Mouse (Mus musculus) brain, embryonic 14.5 days (tissue): ENCODE results near the gene Ufc1. TPM values are rescaled to one million over a fixed set of nuclear protein-coding genes. Genes with fewer than 3 reads are reported as not detected.
"Not testable (repeated sequence)": the region's sequence is repeated elsewhere in the genome, so short reads cannot be mapped to it uniquely, and the experiment has no call there.

Experiments used
- DNase-seq: peaks from one replicate; pipeline ENCODE4 v3.0.0-alpha.2; 2011; ENCODE audit warnings: low read depth
- CTCF ChIP-seq: fragments of 200-500 bp; IDR thresholded peaks from 2 replicates; pipeline ENCODE4 v1.5.1; 2012; ENCODE audit warnings: inconsistent platforms, mild to moderate bottlenecking, moderate library complexity, borderline replicate concordance; ENCODE audit not compliant: insufficient read depth, insufficient read length; ENCODE audit errors: extremely low read depth
- POLR2A ChIP-seq: fragments of 200-500 bp; IDR thresholded peaks from 2 replicates; pipeline ENCODE4 v1.6.1; 2012; ENCODE audit warnings: mild to moderate bottlenecking, inconsistent platforms, borderline replicate concordance; ENCODE audit not compliant: poor library complexity, insufficient read depth, insufficient read length, severe bottlenecking; ENCODE audit errors: extremely low read depth
- polyA plus RNA-seq: library from polyadenylated mRNA; depleted of rRNA; stranded (reverse); fragments of >200 nt; gene quantifications from 2 replicates; pipeline ENCODE4 v1.2.3, GENCODE M21; 2012; rRNA removed

The Ufc1 gene
- polyA plus RNA-seq, 1 experiment: 63.1 TPM

DNA sequence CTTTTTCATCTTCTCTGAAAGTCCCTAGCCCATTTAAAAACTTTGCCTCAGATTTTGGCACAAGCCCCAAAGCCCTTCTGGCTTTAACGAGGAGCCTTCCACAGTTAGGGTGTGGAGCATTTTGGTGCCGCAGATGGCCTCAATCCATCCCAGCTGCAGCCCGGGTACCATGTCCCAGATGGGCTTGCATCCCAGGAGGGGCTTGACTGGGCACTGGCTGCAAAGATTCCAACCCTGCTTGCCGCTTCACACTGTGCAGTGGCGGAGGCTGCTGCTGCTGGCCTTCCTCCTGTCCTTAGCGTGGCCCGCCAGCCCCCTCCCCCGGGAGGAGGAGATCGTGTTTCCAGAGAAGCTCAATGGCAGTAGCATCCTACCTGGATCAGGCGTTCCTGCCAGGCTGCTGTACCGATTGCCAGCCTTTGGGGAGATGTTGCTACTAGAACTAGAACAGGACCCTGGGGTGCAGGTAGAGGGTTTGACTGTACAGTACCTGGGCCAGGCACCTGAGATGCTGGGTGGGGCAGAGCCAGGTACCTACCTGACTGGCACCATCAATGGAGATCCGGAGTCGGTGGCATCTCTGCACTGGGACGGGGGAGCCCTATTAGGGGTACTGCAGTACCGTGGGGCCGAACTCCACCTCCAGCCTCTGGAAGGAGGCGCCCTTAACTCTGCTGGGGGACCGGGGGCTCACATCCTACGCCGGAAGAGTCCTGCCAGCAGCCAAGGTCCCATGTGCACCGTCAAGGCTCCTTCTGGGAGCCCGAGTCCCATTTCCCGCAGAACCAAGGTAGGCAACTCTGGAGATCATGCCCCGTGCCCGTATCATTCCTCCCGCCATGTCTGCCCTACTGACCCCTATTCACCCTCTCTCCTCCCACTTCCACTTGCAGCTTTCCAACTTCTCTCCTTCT, 43.9 kb downstream of the Ufc1 start, which contains the start of gene Ndufs2:
Ndufs2 (minus strand) TSS at position 709 of the 914 bp plus-strand sequence.
- TF ChIP-seq POLR2A (no peak), CTCF (no peak)
- DNase-seq: peak; percentile 89

DNA sequence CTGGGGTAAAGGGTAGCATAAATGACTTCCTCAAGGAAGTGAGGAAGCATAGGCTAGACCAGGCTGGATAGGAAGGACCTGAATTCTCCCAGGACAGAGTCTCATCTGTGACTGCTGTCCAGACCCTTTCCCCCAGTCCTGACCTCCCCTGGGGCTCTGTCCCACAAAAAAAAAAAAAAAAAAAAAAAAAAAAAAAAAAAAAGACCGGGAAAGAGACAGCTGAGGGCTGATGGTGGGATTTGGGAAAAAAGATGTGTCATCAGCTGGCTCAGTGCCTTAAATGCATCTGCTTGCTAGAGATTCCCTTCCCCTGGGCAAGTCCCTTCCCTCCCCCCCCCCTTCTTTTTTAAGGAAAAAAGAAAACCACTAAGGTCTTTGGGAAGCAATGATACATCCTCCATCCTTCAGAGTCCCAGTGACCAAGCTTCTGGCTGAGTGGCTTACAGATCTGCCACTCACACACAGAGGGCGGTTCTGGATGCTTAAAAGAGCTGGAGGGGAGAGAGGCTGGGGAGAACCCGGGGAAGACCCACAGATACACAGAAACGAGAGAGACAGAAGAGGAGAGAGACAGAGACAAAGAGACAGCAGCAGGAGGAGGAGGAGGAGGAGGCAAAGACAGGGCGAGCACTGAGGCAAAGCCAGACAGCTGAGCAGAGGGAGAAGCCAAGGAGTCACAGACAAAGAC, 44.8 kb downstream of the Ufc1 start, which contains the start of gene Adamts4:
Adamts4 (plus strand) TSS at position 509 of the 688 bp plus-strand sequence.
- TF ChIP-seq CTCF (no peak), POLR2A (no peak)

DNA sequence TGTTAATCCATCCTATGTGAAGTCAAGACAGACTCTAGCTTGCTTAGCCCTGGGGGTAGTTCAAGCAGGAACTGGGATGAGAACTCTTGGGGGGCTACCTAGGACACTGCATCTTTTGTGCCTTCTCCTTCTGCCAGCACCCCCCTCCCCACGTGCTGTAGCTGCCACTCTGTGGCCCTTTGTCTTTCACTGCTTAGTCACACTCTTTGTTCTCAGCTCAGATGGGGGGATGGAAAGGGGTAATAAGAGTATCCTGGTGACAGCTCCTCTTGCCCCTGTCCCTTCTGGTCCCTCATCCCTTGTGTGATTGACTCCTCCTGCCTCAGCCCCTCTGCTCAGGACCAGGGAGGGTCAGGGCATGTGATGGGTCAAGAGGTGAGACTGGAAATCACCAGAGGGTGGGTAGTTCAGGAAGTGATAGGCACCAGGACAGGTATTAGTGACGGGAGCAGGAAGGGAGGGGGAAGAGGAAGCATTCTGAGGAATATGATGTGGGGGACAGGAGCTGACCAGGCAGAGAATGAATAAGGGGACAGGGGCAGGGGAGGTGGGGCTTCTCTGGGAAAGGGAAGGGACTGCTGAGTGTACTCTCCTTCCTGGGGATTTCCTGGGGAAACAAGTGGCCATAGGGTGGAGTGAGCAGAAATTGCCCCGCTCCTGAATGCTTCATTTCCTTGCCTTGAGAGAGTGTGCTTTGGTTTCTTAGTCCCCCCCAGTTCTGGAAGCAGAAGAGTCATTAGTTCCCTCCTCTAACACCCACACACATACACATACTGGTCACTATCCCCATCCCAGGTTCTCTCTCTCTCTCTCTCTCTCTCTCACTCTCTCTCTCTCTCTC, 46.2 kb downstream of the Ufc1 start:
- peak; percentile 31 for DNase-seq
- TF ChIP-seq CTCF: no peak
- no peak for TF ChIP-seq POLR2A

More for the DNA sequence above, 44.8 kb downstream of the Ufc1 start, which contains the start of gene Adamts4:
- DNase-seq: peak; percentile 84

DNA sequence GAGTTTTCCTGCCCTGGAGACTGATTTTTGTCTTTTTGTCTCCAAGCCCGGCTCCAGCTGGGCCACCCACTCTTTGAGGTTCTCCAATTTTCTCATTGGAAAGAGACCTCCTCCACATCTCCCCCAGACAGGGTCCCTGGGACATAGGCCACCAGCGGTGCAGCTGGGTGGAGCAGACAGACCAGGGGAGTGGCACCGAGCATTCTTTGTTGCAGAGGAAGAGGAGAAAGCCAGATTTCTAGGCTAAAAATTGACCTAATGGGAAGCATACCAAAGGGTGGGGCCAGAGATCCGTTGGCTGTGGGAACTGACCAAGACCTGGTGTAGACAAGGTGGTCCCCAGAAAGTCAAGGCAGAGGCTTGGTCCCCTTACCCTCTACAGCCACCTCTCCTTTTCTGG, 46.9 kb downstream of the Ufc1 start:
- DNase-seq: no peak
- TF ChIP-seq POLR2A (no peak), CTCF (no peak)

DNA sequence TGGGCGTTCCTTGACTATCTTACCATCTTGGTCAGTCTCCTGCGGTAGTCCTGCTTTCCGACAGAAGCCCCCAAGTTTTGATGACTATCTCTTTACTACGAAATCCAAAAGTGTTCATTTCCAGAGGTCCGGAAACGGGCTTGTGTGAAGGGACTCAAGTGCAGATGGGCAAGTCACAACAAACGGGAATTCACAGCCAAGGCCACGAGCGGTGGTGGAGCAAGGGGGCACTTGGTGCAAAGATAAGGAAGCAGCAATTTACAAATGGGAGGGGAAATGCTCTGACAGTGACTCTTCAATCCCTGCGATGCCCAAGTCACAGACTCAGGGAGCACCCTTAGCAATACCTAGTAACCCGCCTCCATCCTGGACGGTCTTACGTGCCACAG, 47.4 kb downstream of the Ufc1 start:
- DNase-seq: no peak
- TF ChIP-seq CTCF (no peak), POLR2A (no peak)

DNA sequence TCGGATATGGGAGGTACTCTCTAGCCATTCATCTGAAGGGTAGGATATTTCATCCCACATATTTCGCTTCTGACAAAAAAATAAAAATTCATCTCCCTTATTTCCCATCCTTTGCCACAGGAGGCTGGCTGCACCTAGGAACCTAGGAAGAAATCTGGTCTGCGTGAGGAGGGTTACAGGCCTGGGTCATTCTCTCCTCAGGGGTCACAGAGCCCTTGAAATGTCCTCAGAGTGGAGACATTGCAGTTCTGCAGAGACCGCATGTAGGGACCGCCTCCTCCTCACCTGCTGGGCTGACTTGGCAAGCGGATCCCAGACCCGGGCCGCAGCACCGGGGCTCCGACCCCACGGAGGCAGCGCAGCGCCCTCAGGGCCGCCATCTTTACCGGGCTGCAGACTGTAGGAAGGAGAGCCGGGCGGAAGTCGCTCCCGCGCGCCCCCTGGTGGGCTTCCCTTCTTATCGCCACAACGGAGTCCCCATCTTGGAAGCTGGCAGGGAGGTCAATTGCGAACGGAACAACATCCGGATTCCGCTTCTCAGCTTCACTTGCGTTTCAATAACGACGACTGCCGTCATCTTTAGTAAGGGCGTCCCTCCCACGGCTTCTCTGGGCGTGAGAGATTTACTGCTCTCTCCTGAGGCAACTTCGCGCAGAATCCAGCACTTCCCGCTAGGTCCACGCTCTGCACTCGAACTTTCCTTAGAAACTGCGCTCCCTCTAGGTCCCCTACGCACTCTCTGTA, 47.9 kb downstream of the Ufc1 start:
- peak; percentile 100 for DNase-seq
- peak; percentile 87 for TF ChIP-seq POLR2A
- peak; percentile 92 for TF ChIP-seq CTCF

DNA sequence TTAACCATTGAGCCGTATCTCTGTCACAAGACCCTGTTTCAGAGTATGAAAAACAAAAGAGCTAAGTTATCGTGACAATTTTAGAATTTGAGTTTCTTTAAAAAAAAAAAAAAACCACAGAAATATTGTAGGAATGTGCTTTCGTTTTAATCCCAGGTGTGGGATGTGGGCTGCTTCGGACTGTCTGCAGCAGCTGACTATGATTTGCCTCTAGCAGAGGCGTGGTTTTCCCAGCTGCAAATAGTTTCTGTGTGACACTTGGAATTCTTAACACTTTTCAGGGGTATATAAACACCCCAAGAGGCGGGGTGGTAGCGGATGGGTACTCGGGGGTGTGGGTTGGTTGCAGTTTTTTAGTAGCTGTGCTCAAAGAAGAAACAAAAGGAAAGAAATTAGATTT, 49.5 kb downstream of the Ufc1 start:
- no peak for TF ChIP-seq CTCF
- no peak for TF ChIP-seq POLR2A
- no peak for DNase-seq

DNA sequence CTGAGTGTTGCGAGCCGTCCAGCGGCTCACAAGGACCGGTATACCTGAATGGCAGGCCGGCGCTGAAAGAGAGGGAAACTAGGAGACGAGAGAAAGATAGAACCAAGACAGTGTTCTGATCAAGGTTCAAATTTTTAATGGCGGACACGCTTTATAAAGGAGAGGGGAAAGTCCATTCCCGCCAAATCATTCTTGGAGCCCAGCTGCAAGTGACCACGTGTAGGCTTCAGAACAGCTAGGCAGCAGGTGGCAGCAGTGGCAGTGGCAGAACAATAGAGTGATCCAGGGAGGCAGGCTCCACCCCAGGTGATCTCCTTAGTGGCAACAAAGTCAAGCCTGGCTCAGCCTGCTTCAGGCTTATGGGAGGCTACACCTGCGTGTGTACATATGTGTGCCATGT, 52.9 kb downstream of the Ufc1 start:
- not testable (repeated sequence) for DNase-seq

DNA sequence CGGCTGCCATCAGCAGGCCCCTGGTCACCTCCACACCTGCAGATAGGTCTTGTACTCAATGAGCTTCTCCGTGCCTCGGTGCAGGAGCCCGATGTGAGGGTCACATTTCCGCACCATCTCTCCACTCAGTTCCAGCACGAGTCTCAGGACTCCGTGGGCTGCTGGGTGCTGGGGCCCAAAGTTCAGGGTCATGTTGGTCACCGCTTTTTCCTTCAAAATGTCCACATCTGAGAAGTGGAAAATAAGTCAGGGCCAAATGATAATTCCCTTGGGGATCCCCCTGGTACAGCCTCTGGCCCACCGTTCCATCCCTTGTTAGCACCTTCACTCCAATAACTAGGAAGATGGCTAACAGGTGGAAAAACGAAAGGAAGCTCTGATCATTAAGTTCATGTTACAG, 53.9 kb downstream of the Ufc1 start:
- TF ChIP-seq CTCF (no peak), POLR2A (no peak)

DNA sequence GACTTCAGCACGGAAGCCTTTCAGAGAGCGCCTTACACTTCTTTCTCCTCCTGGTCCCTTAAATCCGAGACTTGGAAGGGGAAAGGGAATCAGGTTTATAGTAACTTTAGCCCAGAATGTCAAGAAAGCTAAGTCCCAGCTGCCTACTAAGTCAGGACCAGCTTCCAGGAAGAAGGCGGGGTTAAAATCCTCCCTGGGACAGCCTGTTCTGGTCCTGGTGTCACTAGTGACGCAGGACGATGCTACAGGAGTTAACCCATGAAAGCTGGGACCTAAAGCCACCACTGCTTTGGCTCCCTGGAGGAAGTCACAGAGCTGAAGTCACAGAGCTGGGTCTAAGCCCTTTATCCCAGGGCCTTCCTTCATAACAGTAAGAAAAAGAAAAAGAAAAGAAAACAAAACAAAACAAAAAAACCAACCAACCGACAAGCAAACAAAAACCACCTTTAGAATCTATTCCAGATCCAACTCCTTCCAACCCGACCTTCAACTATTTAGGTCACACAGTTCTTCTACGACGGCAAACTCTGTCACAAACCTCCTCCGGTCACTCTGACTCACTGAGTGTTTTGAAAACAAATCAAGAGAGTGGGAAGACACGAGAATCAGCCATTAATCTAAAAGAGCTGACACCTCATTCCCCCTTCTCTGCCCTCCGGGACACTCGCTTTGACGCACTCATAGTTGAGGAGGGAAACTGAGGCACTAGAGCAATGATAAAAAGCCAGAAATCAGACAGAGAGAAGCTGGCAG, 54.7 kb downstream of the Ufc1 start:
- TF ChIP-seq POLR2A (no peak), CTCF (no peak)
- DNase-seq: no peak

More for the DNA sequence above, 53.9 kb downstream of the Ufc1 start:
- DNase-seq: no peak

Other genes starting within 250 kb of the Ufc1 start
- gene Fcgr3, start 230.1 kb downstream of the Ufc1 start, polyA plus RNA-seq: 4.9 and 7.4 TPM in 2 replicates
- gene Cfap126, start 181.1 kb downstream of the Ufc1 start, polyA plus RNA-seq: 9.8 and 16.7 TPM in 2 replicates
- gene Sdhc, start 144.4 kb downstream of the Ufc1 start, polyA plus RNA-seq: 272 and 337 TPM in 2 replicates
- 1.1 and 5.1 TPM in 2 replicates for gene Mpz, start 144.3 kb downstream of the Ufc1 start, polyA plus RNA-seq
- gene Pcp4l1, start 98.8 kb downstream of the Ufc1 start, polyA plus RNA-seq: 10.0 and 22.6 TPM in 2 replicates
- 0.03 and 0.09 TPM in 2 replicates for gene Nr1i3, start 81.1 kb downstream of the Ufc1 start, polyA plus RNA-seq
- 35.8 and 38.1 TPM in 2 replicates for gene Tomm40l, start 72.5 kb downstream of the Ufc1 start, polyA plus RNA-seq
- 2.7 and 3.7 TPM in 2 replicates for gene Apoa2, start 70.0 kb downstream of the Ufc1 start, polyA plus RNA-seq
- 16.5 and 18.2 TPM in 2 replicates for gene Fcer1g, start 60.7 kb downstream of the Ufc1 start, polyA plus RNA-seq
- gene Adamts4, start 44.6 kb downstream of the Ufc1 start, polyA plus RNA-seq: 4.1 and 4.6 TPM in 2 replicates
- gene Ndufs2, start 43.6 kb downstream of the Ufc1 start, polyA plus RNA-seq: 130 and 153 TPM in 2 replicates
- gene B4galt3, start 24.7 kb downstream of the Ufc1 start, polyA plus RNA-seq: 101 and 122 TPM in 2 replicates
- 70.7 and 111 TPM in 2 replicates for gene Ppox, start 13.8 kb downstream of the Ufc1 start, polyA plus RNA-seq
- 110 and 136 TPM in 2 replicates for gene Usp21, start 7.0 kb downstream of the Ufc1 start, polyA plus RNA-seq
- gene Dedd, start 34.1 kb upstream of the Ufc1 start, polyA plus RNA-seq: 62.1 and 63.5 TPM in 2 replicates
- gene Nit1, start 50.6 kb upstream of the Ufc1 start, polyA plus RNA-seq: 57.0 and 73.1 TPM in 2 replicates
- 45.5 and 90.3 TPM in 2 replicates for gene Pfdn2, start 50.6 kb upstream of the Ufc1 start, polyA plus RNA-seq
- gene Klhdc9, start 65.8 kb upstream of the Ufc1 start, polyA plus RNA-seq: 3.1 and 3.7 TPM in 2 replicates
- gene Nectin4, start 75.1 kb upstream of the Ufc1 start, polyA plus RNA-seq: 1.9 and 2.8 TPM in 2 replicates
- 0.47 and 0.52 TPM in 2 replicates for gene Arhgap30, start 93.9 kb upstream of the Ufc1 start, polyA plus RNA-seq
- gene Usf1, start 116.3 kb upstream of the Ufc1 start, polyA plus RNA-seq: 242 and 259 TPM in 2 replicates
- gene Tstd1, start 123.8 kb upstream of the Ufc1 start, polyA plus RNA-seq: 4.6 and 7.2 TPM in 2 replicates
- 3.9 and 7.3 TPM in 2 replicates for gene F11r, start 142.5 kb upstream of the Ufc1 start, polyA plus RNA-seq
- 15.8 and 17.8 TPM in 2 replicates for gene Alyref2, start 208.5 kb upstream of the Ufc1 start, polyA plus RNA-seq
- 0.08 TPM in 1 of 2 replicates, not detected in the other for gene Itln1, start 240.3 kb upstream of the Ufc1 start, polyA plus RNA-seq